Mouse (Mus musculus) neural tube, embryonic 12.5 days (tissue): ENCODE data around the gene Pltp. TPM values are rescaled to one million over a fixed set of nuclear protein-coding genes. Genes with fewer than 3 reads are reported as not detected.
A peak's percentile ranks its signal among the peaks of the same experiment; 100 is the strongest.
"Not testable (repeated sequence)": the region's sequence is repeated elsewhere in the genome, so short reads cannot be mapped to it uniquely, and the experiment has no call there.

Experiments
- ATAC-seq: fragments of 200-750 bp; cut with Nextera tagmentation; 2 replicates; pipeline ENCODE4 v1.8.0; 2017; ENCODE audit warnings: low read depth, mild to moderate bottlenecking, moderate TSS enrichment, moderate library complexity; ENCODE audit not compliant: low FRiP score
- H3K27ac ChIP-seq: fragments of 300-500 bp; sonication (generic); 2 replicates; pipeline ENCODE4 v1.5.1; 2016
- H3K27me3 ChIP-seq: fragments of 300-500 bp; sonication (generic); replicated peaks from 2 replicates; pipeline ENCODE4 v1.6.1; 2016; ENCODE audit warnings: mild to moderate bottlenecking
- H3K36me3 ChIP-seq: fragments of 300-500 bp; sonication (generic); 2 replicates; pipeline ENCODE4 v1.6.1; 2016; ENCODE audit warnings: mild to moderate bottlenecking
- H3K4me1 ChIP-seq: fragments of 300-500 bp; sonication (generic); 2 replicates; pipeline ENCODE4 v1.6.1; 2016
- H3K4me2 ChIP-seq: fragments of 300-500 bp; sonication (generic); replicated peaks from 2 replicates; pipeline ENCODE4 v1.6.1; 2016; ENCODE audit warnings: mild to moderate bottlenecking
- H3K4me3 ChIP-seq: fragments of 300-500 bp; sonication (generic); 2 replicates; pipeline ENCODE4 v1.5.1; 2016
- H3K9ac ChIP-seq: fragments of 300-500 bp; sonication (generic); 2 replicates; pipeline ENCODE4 v1.6.1; 2016; ENCODE audit warnings: mild to moderate bottlenecking
- H3K9me3 ChIP-seq: fragments of 300-500 bp; sonication (generic); 2 replicates; pipeline ENCODE4 v1.6.1; 2016; ENCODE audit warnings: mild to moderate bottlenecking
- WGBS: fragments of 180-500 bp; shearing (Covaris S2); methylation state at CpG from one replicate; pipeline ENCODE4 v1.1.7; 2016; 5-methylcytosine and 5-hydroxymethylcytosine counted together
- polyA plus RNA-seq: library from polyadenylated mRNA; unstranded; fragments of >200 nt; fragmentation: Nextera tagmentation; extraction: Ambion mirVana; gene quantifications from 2 replicates; pipeline ENCODE4 v1.2.1, GENCODE M21; 2016

Pltp gene
- polyA plus RNA-seq, 1 experiment from 2014 or later, result 87.9 TPM

- no peaks in the 10 kb centered on the region for H3K9me3 ChIP-seq
- H3K9ac ChIP-seq, result no peak overlapping the region
- H3K27me3 ChIP-seq, result no peaks in the 10 kb centered on the region
- H3K4me2 ChIP-seq, result no peak overlapping the region
- no peak overlapping the region for H3K4me3 ChIP-seq
- no peak overlapping the region for H3K27ac ChIP-seq
- peaks cover 11% of the 10 kb centered on the region for H3K36me3 ChIP-seq
- no peak for ATAC-seq
- no peaks in the 10 kb centered on the region for H3K4me1 ChIP-seq
- 90% methylated on average over 8 of the region's 8 CpGs for WGBS
These were observed 41.7 kb downstream of the Pltp start for GRCm38 (mm10) chr2:164815821-164816220.

- H3K4me1 ChIP-seq, result no peaks in the 10 kb centered on the region
- no peak overlapping the region for H3K27ac ChIP-seq
- H3K27me3 ChIP-seq, result no peaks in the 10 kb centered on the region
- peaks cover 6% of the 10 kb centered on the region for H3K36me3 ChIP-seq
- no peak overlapping the region for H3K4me2 ChIP-seq
- H3K9me3 ChIP-seq, result no peaks in the 10 kb centered on the region
- 92% methylated on average over 5 of the region's 5 CpGs for WGBS
- no peak overlapping the region for H3K4me3 ChIP-seq
- no peak overlapping the region for H3K9ac ChIP-seq
- ATAC-seq, result no peak
These were observed 42.2 kb downstream of the Pltp start for GRCm38 (mm10) chr2:164815348-164815747.

GRCm38 (mm10) chr2:164813557-164813956 lies 44.0 kb downstream of the Pltp start:
- Histone ChIP-seq H3K9me3 (no peaks in the 10 kb centered on the region), H3K4me3 (no peak overlapping the region), H3K27ac (no peak overlapping the region), H3K27me3 (no peaks in the 10 kb centered on the region), H3K9ac (no peak overlapping the region), H3K4me1 (no peaks in the 10 kb centered on the region), H3K4me2 (no peak overlapping the region), H3K36me3 (peaks cover 5% of the 10 kb centered on the region; the same call in 1 of the 2 replicates)
- WGBS, result 55% methylated on average over 2 of the region's 2 CpGs
- ATAC-seq, result no peak

- Histone ChIP-seq H3K9ac (no peak overlapping the region), H3K27me3 (no peaks in the 10 kb centered on the region), H3K36me3 (peaks cover 8% of the 10 kb centered on the region; the same call in 1 of the 2 replicates), H3K4me1 (peaks cover 17% of the 10 kb centered on the region), H3K9me3 (no peaks in the 10 kb centered on the region), H3K4me2 (peak overlapping the region; percentile 77; the same call in 1 of the 2 replicates), H3K4me3 (no peak overlapping the region), H3K27ac (no peak overlapping the region)
- no peak for ATAC-seq
- 82% methylated on average over 7 of the region's 7 CpGs for WGBS
These were observed 50.9 kb downstream of the Pltp start for GRCm38 (mm10) chr2:164806614-164807013.

- Histone ChIP-seq H3K4me1 (peaks cover 17% of the 10 kb centered on the region), H3K9ac (peak overlapping the region; percentile 69), H3K27me3 (no peaks in the 10 kb centered on the region), H3K4me2 (peak overlapping the region; percentile 77), H3K9me3 (no peaks in the 10 kb centered on the region), H3K27ac (0 out of 2 replicates have a peak overlapping the region, but pooled peaks have one; percentile 47), H3K4me3 (peak overlapping the region; percentile 59), H3K36me3 (peaks cover 14% of the 10 kb centered on the region)
- peak; percentile 71 for ATAC-seq
- WGBS, result 2% methylated on average over 21 of the region's 21 CpGs
These were observed 52.2 kb downstream of the Pltp start for GRCm38 (mm10) chr2:164805332-164805718.

- Histone ChIP-seq H3K4me1 (peaks cover 17% of the 10 kb centered on the region), H3K4me2 (peak within 1 kb of the TSS; percentile 81), H3K27ac (peak within 1 kb of the TSS; percentile 47; the same call in 1 of the 2 replicates), H3K4me3 (peak within 1 kb of the TSS; percentile 59), H3K9ac (peak within 1 kb of the TSS; percentile 71), H3K36me3 (peaks cover 16% of the 10 kb centered on the region), H3K27me3 (no peaks in the 10 kb centered on the region), H3K9me3 (no peaks in the 10 kb centered on the region)
- peak; percentile 96 for ATAC-seq
- under 1% methylated on average over 47 of the region's 47 CpGs for WGBS
These were observed 52.8 kb downstream of the Pltp start, which contains the start of the genes Acot8 and Zswim3 for GRCm38 (mm10) chr2:164804533-164805331. Acot8 (minus strand) TSS chr2:164804882. Zswim3 (plus strand) TSS chr2:164805098.

GRCm38 (mm10) chr2:164803921-164804313 lies 53.6 kb downstream of the Pltp start:
- no peak for ATAC-seq
- no peak overlapping the region for H3K27ac ChIP-seq

GRCm38 (mm10) chr2:164803201-164803920 lies 54.1 kb downstream of the Pltp start:
- H3K4me3 ChIP-seq, result peak overlapping the region; percentile 59; the same call in 1 of the 2 replicates
- WGBS, result 94% methylated on average over 16 of the region's 16 CpGs

More at GRCm38 (mm10) chr2:164803921-164804313, 53.6 kb downstream of the Pltp start:
- H3K9ac ChIP-seq, result peak overlapping the region; percentile 71
- no peaks in the 10 kb centered on the region for H3K9me3 ChIP-seq
- H3K4me1 ChIP-seq, result peaks cover 17% of the 10 kb centered on the region
- peak overlapping the region; percentile 81 for H3K4me2 ChIP-seq
- WGBS, result 46% methylated on average over 1 of the region's 1 CpGs
- peaks cover 19% of the 10 kb centered on the region for H3K36me3 ChIP-seq
- H3K27me3 ChIP-seq, result no peaks in the 10 kb centered on the region
- H3K4me3 ChIP-seq, result peak overlapping the region; percentile 59

GRCm38 (mm10) chr2:164800252-164801004 lies 57.1 kb downstream of the Pltp start:
- Histone ChIP-seq H3K4me3 (no peak overlapping the region), H3K4me2 (no peak overlapping the region), H3K27ac (no peak overlapping the region), H3K36me3 (peaks cover 46% of the 10 kb centered on the region), H3K27me3 (no peaks in the 10 kb centered on the region), H3K4me1 (peaks cover 8% of the 10 kb centered on the region), H3K9ac (no peak overlapping the region), H3K9me3 (no peaks in the 10 kb centered on the region)
- ATAC-seq, result no peak
- 93% methylated on average over 13 of the region's 13 CpGs for WGBS

More at GRCm38 (mm10) chr2:164803201-164803920, 54.1 kb downstream of the Pltp start:
- Histone ChIP-seq H3K9ac (peak overlapping the region; percentile 71), H3K9me3 (no peaks in the 10 kb centered on the region), H3K4me1 (peaks cover 17% of the 10 kb centered on the region), H3K27me3 (no peaks in the 10 kb centered on the region), H3K27ac (no peak overlapping the region), H3K36me3 (peaks cover 23% of the 10 kb centered on the region), H3K4me2 (peak overlapping the region; percentile 81)
- ATAC-seq, result no peak

GRCm38 (mm10) chr2:164798554-164798953 lies 59.0 kb downstream of the Pltp start:
- not testable (repeated sequence) for H3K27me3 ChIP-seq, ATAC-seq, H3K27ac ChIP-seq, H3K4me3 ChIP-seq, H3K4me2 ChIP-seq, H3K9ac ChIP-seq, H3K9me3 ChIP-seq, H3K4me1 ChIP-seq
- H3K36me3 ChIP-seq, result peaks cover 58% of the 10 kb centered on the region
- whole genome bisulfite sequencing, result 83% methylated on average over 6 of the region's 6 CpGs

GRCm38 (mm10) chr2:164795868-164796267 lies 61.6 kb downstream of the Pltp start:
- no peak for ATAC-seq
- Histone ChIP-seq H3K9me3 (no peaks in the 10 kb centered on the region), H3K4me1 (no peaks in the 10 kb centered on the region), H3K9ac (no peak overlapping the region), H3K4me2 (no peak overlapping the region), H3K27ac (no peak overlapping the region), H3K4me3 (no peak overlapping the region), H3K27me3 (no peaks in the 10 kb centered on the region), H3K36me3 (peaks cover 71% of the 10 kb centered on the region)
- WGBS, result 87% methylated on average over 4 of the region's 4 CpGs
